In genomic region chr8:47652737-47653076, GRCm38 (mm10) we compare ENCODE assay signal across 29 mouse cellular contexts. TPM values are rescaled to one million over a fixed set of nuclear protein-coding genes. Genes with fewer than 3 reads are reported as not detected.
DNase-seq lines count a peak whose midpoint lies in the region; ATAC-seq and TF ChIP-seq lines count a peak whose summit lies in the region.
"Had no signal": no experiment of that assay in that cellular context is flagged by ENCODE, and none has a peak within 500 bp of the region (broad histone marks: within the 10 kb centered on the region; RNA-seq: fewer than 3 reads in every experiment).

No protein-coding gene starts in this region.

- TF ChIP-seq POLR2A in lung, adult 2 months (IDR thresholded peaks at IDR 0.05; ENCODE audit: borderline replicate concordance, extremely low read depth, low read depth, low read length), result no peak

- H3K27me3 ChIP-seq in kidney, embryonic 15.5 days, result no peaks in the 10 kb centered on the region
- H3K27me3 ChIP-seq in lung, embryonic 15.5 days, result no peaks in the 10 kb centered on the region
- H3K27me3 ChIP-seq in liver, embryonic 15.5 days, result no peaks in the 10 kb centered on the region
- no peaks in the 10 kb centered on the region for H3K27me3 ChIP-seq in hindbrain, embryonic 10.5 days (ENCODE audit: insufficient read depth, poor library complexity, severe bottlenecking)
- H3K27me3 ChIP-seq: embryonic facial prominence, embryonic 15.5 days; forebrain, embryonic 12.5 days; heart, embryonic 13.5 days; limb, embryonic 15.5 days; megakaryocyte, embryonic 14.5 days; midbrain, embryonic 12.5 days; neural tube, embryonic 12.5 days; Patski had no signal

- TF ChIP-seq CTCF in lung, adult 2 months (IDR thresholded peaks at IDR 0.05; ENCODE audit: insufficient read depth, low read length), result no peak

- H3K4me2 ChIP-seq in kidney, embryonic 15.5 days, result 0 out of 2 replicates have a peak overlapping the region, but pooled peaks have one; percentile 0
- H3K4me2 ChIP-seq in lung, embryonic 15.5 days, result no peak overlapping the region
- H3K4me2 ChIP-seq in liver, embryonic 15.5 days, result peak overlapping the region; percentile 33
- H3K4me2 ChIP-seq: embryonic facial prominence, embryonic 15.5 days; forebrain, embryonic 12.5 days; heart, embryonic 13.5 days; limb, embryonic 15.5 days; midbrain, embryonic 12.5 days; neural tube, embryonic 12.5 days had no signal

- no peak overlapping the region for H3K9ac ChIP-seq in kidney, embryonic 15.5 days
- H3K9ac ChIP-seq in lung, embryonic 15.5 days, result no peak overlapping the region
- H3K9ac ChIP-seq in liver, embryonic 15.5 days, result no peak overlapping the region
- H3K9ac ChIP-seq: embryonic facial prominence, embryonic 15.5 days; forebrain, embryonic 12.5 days; forebrain, postnatal 0 days; heart, embryonic 13.5 days; limb, embryonic 15.5 days; midbrain, embryonic 12.5 days; neural tube, embryonic 12.5 days had no signal

- no peaks in the 10 kb centered on the region for H3K9me3 ChIP-seq in kidney, embryonic 15.5 days (replicated peaks)
- no peaks in the 10 kb centered on the region for H3K9me3 ChIP-seq in lung, embryonic 15.5 days
- no peaks in the 10 kb centered on the region for H3K9me3 ChIP-seq in liver, embryonic 15.5 days (replicated peaks)
- H3K9me3 ChIP-seq in hindbrain, embryonic 10.5 days, result 0 out of 2 replicates have a peak, but pooled peaks cover 2% of the 10 kb centered on the region
- H3K9me3 ChIP-seq: embryonic facial prominence, embryonic 10.5 days; embryonic facial prominence, embryonic 15.5 days; heart, embryonic 13.5 days; limb, embryonic 10.5 days; limb, embryonic 15.5 days; midbrain, embryonic 12.5 days; neural tube, embryonic 12.5 days had no signal

- WGBS in kidney, embryonic 15.5 days, result 79% methylated on average over 3 of the region's 3 CpGs
- WGBS in lung, embryonic 15.5 days, result 69% methylated on average over 3 of the region's 3 CpGs
- WGBS in lung, adult 2 months, result 62% methylated on average over 3 of the region's 3 CpGs
- 65% methylated on average over 3 of the region's 3 CpGs for WGBS in liver, embryonic 15.5 days (ENCODE audit: insufficient replicate concordance)
- 88% methylated on average over 3 of the region's 3 CpGs for WGBS in hindbrain, embryonic 10.5 days

- H3K4me1 ChIP-seq in kidney, embryonic 15.5 days, result no peaks in the 10 kb centered on the region
- H3K4me1 ChIP-seq in lung, embryonic 15.5 days, result peaks cover 4% of the 10 kb centered on the region; the same call in 1 of the 2 replicates
- no peaks in the 10 kb centered on the region for H3K4me1 ChIP-seq in lung, adult 2 months (ENCODE audit: control insufficient read depth, insufficient read depth, low read length)
- H3K4me1 ChIP-seq in liver, embryonic 15.5 days (replicated peaks), result no peaks in the 10 kb centered on the region; the same call in 1 of the 2 replicates
- H3K4me1 ChIP-seq in hindbrain, embryonic 10.5 days (replicated peaks), result no peaks in the 10 kb centered on the region; the same call in 1 of the 2 replicates
- H3K4me1 ChIP-seq: embryonic facial prominence, embryonic 10.5 days; embryonic facial prominence, embryonic 15.5 days; forebrain, embryonic 12.5 days; heart, embryonic 13.5 days; limb, embryonic 10.5 days; limb, embryonic 15.5 days; midbrain, embryonic 12.5 days; neural tube, embryonic 12.5 days had no signal

- DNase-seq in kidney, postnatal 25 days, result no peak
- no peak for DNase-seq in lung, adult 2 months
- no peak for DNase-seq in hindbrain, embryonic 10.5 days (ENCODE audit: low spot score)
- DNase-seq in urinary bladder, postnatal 36 days (ENCODE audit: low spot score in 2 of 2), result no peak
- DNase-seq: adrenal gland, postnatal 10 days; cerebellum, adult 8-10 months; cerebellum, postnatal 25 days; forebrain, postnatal 0 days; heart, postnatal 10 days; layer of hippocampus, postnatal 36 days; lung, postnatal 4 days; right cerebral cortex, postnatal 4 days; thymus, postnatal 25 days had no signal

- H3K36me3 ChIP-seq in kidney, embryonic 15.5 days, result no peaks in the 10 kb centered on the region
- H3K36me3 ChIP-seq in lung, embryonic 15.5 days, result no peaks in the 10 kb centered on the region
- H3K36me3 ChIP-seq in liver, embryonic 15.5 days (replicated peaks), result no peaks in the 10 kb centered on the region
- H3K36me3 ChIP-seq in hindbrain, embryonic 10.5 days, result no peaks in the 10 kb centered on the region
- H3K36me3 ChIP-seq: embryonic facial prominence, embryonic 10.5 days; embryonic facial prominence, embryonic 15.5 days; forebrain, embryonic 12.5 days; heart, embryonic 13.5 days; limb, embryonic 10.5 days; limb, embryonic 15.5 days; midbrain, embryonic 12.5 days; neural tube, embryonic 12.5 days had no signal

- H3K4me3 ChIP-seq in kidney, embryonic 15.5 days (replicated peaks), result no peak overlapping the region
- no peak overlapping the region for H3K4me3 ChIP-seq in lung, embryonic 15.5 days
- H3K4me3 ChIP-seq in lung, adult 2 months (replicated peaks; ENCODE audit: extremely low read depth, low read depth, low read length), result no peak overlapping the region
- H3K4me3 ChIP-seq in liver, embryonic 15.5 days (replicated peaks), result no peak overlapping the region
- no peak overlapping the region for H3K4me3 ChIP-seq in hindbrain, embryonic 10.5 days
- H3K4me3 ChIP-seq: embryonic facial prominence, embryonic 10.5 days; embryonic facial prominence, embryonic 15.5 days; forebrain, embryonic 12.5 days; heart, embryonic 13.5 days; layer of hippocampus, adult 2 months; limb, embryonic 10.5 days; limb, embryonic 15.5 days; megakaryocyte, embryonic 14.5 days; midbrain, embryonic 12.5 days; myocyte; neural tube, embryonic 12.5 days had no signal

- H3K27ac ChIP-seq in kidney, embryonic 15.5 days, result peak overlapping the region; percentile 59
- H3K27ac ChIP-seq in lung, embryonic 15.5 days, result 0 out of 2 replicates have a peak overlapping the region, but pooled peaks have one; percentile 29
- peak overlapping the region; percentile 36 for H3K27ac ChIP-seq in liver, embryonic 15.5 days (replicated peaks)
- H3K27ac ChIP-seq in hindbrain, embryonic 10.5 days, result no peak overlapping the region
- H3K27ac ChIP-seq: embryonic facial prominence, embryonic 10.5 days; embryonic facial prominence, embryonic 15.5 days; forebrain, embryonic 12.5 days; heart, embryonic 13.5 days; layer of hippocampus, adult 2 months; limb, embryonic 10.5 days; limb, embryonic 15.5 days; midbrain, embryonic 12.5 days; neural tube, embryonic 12.5 days had no signal

- no peak for ATAC-seq in kidney, embryonic 15.5 days (replicated peaks; ENCODE audit: low FRiP score)
- no peak for ATAC-seq in lung, embryonic 15.5 days (ENCODE audit: borderline replicate concordance, extremely low read depth, low FRiP score, low TSS enrichment)
- no peak; the same call in 1 of the 2 replicates for ATAC-seq in liver, embryonic 15.5 days (ENCODE audit: insufficient read depth)
- ATAC-seq: forebrain, postnatal 0 days; hindbrain, embryonic 16.5 days; Patski had no signal

RNA-seq across cellular contexts. Expression of gene Ing2, which starts 22.6 kb away (rescaled TPM):
- polyA plus RNA-seq in kidney, embryonic 15.5 days (2015; fragmentation: Nextera tagmentation; extraction: Ambion mirVana), result 10.8 and 13.0 TPM in 2 replicates
- polyA plus RNA-seq in lung, embryonic 15.5 days (2015; fragmentation: Nextera tagmentation; extraction: Ambion mirVana), result 13.6 and 13.7 TPM in 2 replicates
- 2.1 and 6.4 TPM in 2 replicates for polyA plus RNA-seq in lung, adult 2 months (2012; rRNA removed)
- 6.3 and 7.1 TPM in 2 replicates for polyA plus RNA-seq in liver, embryonic 15.5 days (2015; fragmentation: Nextera tagmentation; extraction: Ambion mirVana)
- polyA plus RNA-seq in hindbrain, embryonic 10.5 days (2016; fragmentation: Nextera tagmentation; extraction: Ambion mirVana), result 11.4 and 11.7 TPM in 2 replicates
